Mouse (Mus musculus): ENCODE measurements around the gene Slmap. TPM values are rescaled to one million over a fixed set of nuclear protein-coding genes. Genes with fewer than 3 reads are reported as not detected.

Slmap gene
- polyA plus RNA-seq (2014; fragmentation: Illumina TruSeq; extraction: RNeasy Lipid Tissue Mini Kit (QIAGEN cat#74804); ENCODE audit: insufficient read depth, low read depth, low replicate concordance), result 32.1 TPM

DNA sequence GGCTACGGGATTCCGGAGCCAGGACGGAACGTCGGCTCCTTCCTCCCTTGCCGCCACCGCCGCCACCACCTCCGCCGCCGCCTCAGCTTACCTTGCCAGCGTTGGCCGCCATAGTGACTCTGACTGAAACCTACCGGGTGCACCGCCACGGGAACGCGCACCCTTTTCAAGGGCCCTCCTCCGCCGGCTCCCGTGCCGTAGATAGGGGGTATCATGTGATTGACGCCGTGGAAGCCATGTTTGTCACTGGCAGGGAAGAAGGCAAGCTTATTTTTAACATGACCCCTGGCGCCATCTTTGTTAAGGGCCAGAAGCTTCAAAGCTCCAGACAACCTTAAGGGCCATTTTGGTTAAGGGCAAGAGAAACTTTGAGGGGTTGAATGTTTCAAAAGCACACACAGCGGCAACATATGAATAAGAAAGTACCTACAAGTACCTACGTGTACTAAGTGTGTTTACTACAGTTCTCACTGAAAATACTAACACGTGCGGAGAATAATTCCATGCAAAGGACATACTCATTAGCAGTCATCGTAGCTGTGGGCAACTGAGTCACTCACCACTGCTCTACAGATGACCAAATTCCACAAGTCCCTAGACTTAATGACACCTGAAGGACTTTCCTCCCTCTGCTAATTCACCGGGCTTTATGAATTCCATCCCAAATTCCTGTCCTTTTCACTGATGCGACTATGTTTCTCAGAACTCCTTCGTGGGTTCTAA lies at the start of gene Slmap:
Gene Slmap (minus strand): TSS at position 175 of the 723 bp plus-strand sequence.

GRCm38 (mm10) chr14:26573556-26573955 lies 38.8 kb upstream of the Slmap start, which contains the start of gene Dennd6a:
Gene Dennd6a, plus strand, starts transcription at chr14:26573856.

Other genes starting within 250 kb of the Slmap start
- gene Dennd6a, start 38.9 kb upstream of the Slmap start, polyA plus RNA-seq (2014; fragmentation: Illumina TruSeq; extraction: RNeasy Lipid Tissue Mini Kit (QIAGEN cat#74804); ENCODE audit: insufficient read depth, low read depth, low replicate concordance), result 10.7 TPM
- 177 TPM for gene Arf4, start 103.1 kb upstream of the Slmap start, polyA plus RNA-seq (2014; fragmentation: Illumina TruSeq; extraction: RNeasy Lipid Tissue Mini Kit (QIAGEN cat#74804); ENCODE audit: insufficient read depth, low read depth, low replicate concordance)
- gene Pde12, start 135.0 kb upstream of the Slmap start, polyA plus RNA-seq (2014; fragmentation: Illumina TruSeq; extraction: RNeasy Lipid Tissue Mini Kit (QIAGEN cat#74804); ENCODE audit: insufficient read depth, low read depth, low replicate concordance), result 2.7 TPM
- 0.93 TPM for gene Dnah12, start 158.3 kb upstream of the Slmap start, polyA plus RNA-seq (2014; fragmentation: Illumina TruSeq; extraction: RNeasy Lipid Tissue Mini Kit (QIAGEN cat#74804); ENCODE audit: insufficient read depth, low read depth, low replicate concordance)